Mouse (Mus musculus) myocyte (in vitro differentiated cells): ENCODE measurements around the gene Raly. TPM values are rescaled to one million over a fixed set of nuclear protein-coding genes. Genes with fewer than 3 reads are reported as not detected.
"Not testable (repeated sequence)": the region's sequence is repeated elsewhere in the genome, so short reads cannot be mapped to it uniquely, and the experiment has no call there.

Source experiments
- H3K27me3 ChIP-seq: one replicate; pipeline ENCODE4 v1.6.1; 2011; ENCODE audit not compliant: control insufficient read depth, insufficient read depth, insufficient read length
- H3K36me3 ChIP-seq: one replicate; pipeline ENCODE4 v1.6.1; 2011; ENCODE audit not compliant: control insufficient read depth, insufficient read depth
- H3K4me2 ChIP-seq: one replicate; pipeline ENCODE4 v1.6.1; 2011; ENCODE audit warnings: low read depth, control low read depth
- H3K4me3 ChIP-seq: one replicate; pipeline ENCODE4 v1.5.1; 2011; ENCODE audit warnings: mild to moderate bottlenecking, control low read depth, moderate library complexity
- H3K79me2 ChIP-seq: one replicate; pipeline ENCODE4 v1.6.1; 2011; ENCODE audit not compliant: control insufficient read depth, insufficient read depth
- H3ac ChIP-seq: one replicate; pipeline ENCODE4 v1.6.1; 2011; ENCODE audit not compliant: control insufficient read depth, insufficient read length
- CEBPB ChIP-seq: IDR thresholded peaks from 2 replicates; pipeline ENCODE4 v1.6.1; 2011; ENCODE audit warnings: mild to moderate bottlenecking, moderate library complexity; ENCODE audit not compliant: poor library complexity, insufficient read depth, severe bottlenecking
- E2F4 ChIP-seq: IDR thresholded peaks from one replicate; pipeline ENCODE4 v1.6.1; 2011; ENCODE audit warnings: mild to moderate bottlenecking, control low read depth, moderate library complexity; ENCODE audit not compliant: insufficient read depth
- MAX ChIP-seq: IDR thresholded peaks from one replicate; pipeline ENCODE4 v1.6.1; 2011; ENCODE audit warnings: low read depth, mild to moderate bottlenecking, control low read depth
- MYOD1 ChIP-seq, 3 experiments: IDR thresholded peaks; one replicate each; pipeline ENCODE4 v1.6.1; 2011; ENCODE audit warnings: control low read depth in 2 of 3, low read depth in 2 of 3, mild to moderate bottlenecking in 2 of 3, moderate library complexity in 1 of 3; ENCODE audit not compliant: insufficient read length in 2 of 3, control insufficient read depth in 1 of 3
- MYOG ChIP-seq, 3 experiments: IDR thresholded peaks; one replicate each; pipeline ENCODE4 v1.6.1; 2011; ENCODE audit warnings: control low read depth in 2 of 3, low read depth in 2 of 3, mild to moderate bottlenecking in 2 of 3; ENCODE audit not compliant: insufficient read length in 2 of 3, control insufficient read depth in 1 of 3, insufficient read depth in 1 of 3
- POLR2A ChIP-seq: IDR thresholded peaks from one replicate; pipeline ENCODE4 v1.6.1; 2011; ENCODE audit warnings: low read depth, mild to moderate bottlenecking, control low read depth, moderate library complexity; ENCODE audit not compliant: insufficient read length
- POLR2AphosphoS2 ChIP-seq: IDR thresholded peaks from one replicate; pipeline ENCODE4 v1.6.1; 2011; ENCODE audit warnings: low read depth, control low read depth; ENCODE audit not compliant: insufficient read length
- REST ChIP-seq: IDR thresholded peaks from one replicate; pipeline ENCODE4 v1.6.1; 2011; ENCODE audit warnings: mild to moderate bottlenecking, control low read depth, moderate library complexity; ENCODE audit not compliant: insufficient read depth, insufficient read length
- SRF ChIP-seq: IDR thresholded peaks from one replicate; pipeline ENCODE4 v1.6.1; 2011; ENCODE audit warnings: low read depth; ENCODE audit not compliant: control insufficient read depth, insufficient read length
- TCF12 ChIP-seq: IDR thresholded peaks from one replicate; pipeline ENCODE4 v1.6.1; 2011; ENCODE audit warnings: mild to moderate bottlenecking, control low read depth; ENCODE audit not compliant: poor library complexity, insufficient read depth, severe bottlenecking
- TCF3 ChIP-seq: IDR thresholded peaks from one replicate; pipeline ENCODE4 v1.6.1; 2011; ENCODE audit warnings: low read depth, control low read depth; ENCODE audit not compliant: insufficient read length
- USF1 ChIP-seq: IDR thresholded peaks from one replicate; pipeline ENCODE4 v1.6.1; 2011; ENCODE audit warnings: low read depth, mild to moderate bottlenecking, control low read depth, moderate library complexity
- polyA plus RNA-seq: library from polyadenylated mRNA; unstranded; fragments of >200 nt; fragmentation: generic; extraction: Trizol; gene quantifications from one replicate; pipeline ENCODE4 v1.2.1, GENCODE M21; 2012; ENCODE audit warnings: missing spikeins

The Raly gene
- polyA plus RNA-seq, 1 experiment: 379 TPM

GRCm38 (mm10) chr2:154893548-154893947 lies 102.7 kb downstream of the Raly start:
- Histone ChIP-seq H3ac (no peak overlapping the region), H3K4me2 (peak overlapping the region; percentile 92), H3K4me3 (peak overlapping the region; percentile 100), H3K27me3 (no peaks in the 10 kb centered on the region), H3K36me3 (peaks cover 6% of the 10 kb centered on the region), H3K79me2 (peaks cover 40% of the 10 kb centered on the region)
- no peak for TF ChIP-seq CEBPB
- no peak for TF ChIP-seq POLR2A
- no peak for TF ChIP-seq MAX

- not testable (repeated sequence) for H3K4me3 ChIP-seq, H3K36me3 ChIP-seq, H3ac ChIP-seq, H3K27me3 ChIP-seq, H3K79me2 ChIP-seq, H3K4me2 ChIP-seq
These were observed 108.1 kb downstream of the Raly start for GRCm38 (mm10) chr2:154899004-154899403.

- H3K27me3 ChIP-seq, H3K4me2 ChIP-seq, H3ac ChIP-seq, H3K79me2 ChIP-seq, H3K4me3 ChIP-seq, H3K36me3 ChIP-seq: not testable (repeated sequence)
These were observed 108.5 kb downstream of the Raly start for GRCm38 (mm10) chr2:154899412-154899811.

GRCm38 (mm10) chr2:154902111-154902510 lies 111.2 kb downstream of the Raly start:
- Histone ChIP-seq H3K27me3 (no peaks in the 10 kb centered on the region), H3K36me3 (no peaks in the 10 kb centered on the region), H3K4me2 (no peak overlapping the region), H3K4me3 (no peak overlapping the region), H3ac (no peak overlapping the region), H3K79me2 (no peaks in the 10 kb centered on the region)
- TF ChIP-seq MAX (no peak), CEBPB (peak; percentile 77; the same call in 1 of the 2 replicates)

GRCm38 (mm10) chr2:154905796-154906195 lies 114.9 kb downstream of the Raly start:
- no peak overlapping the region for H3ac ChIP-seq
- no peak overlapping the region for H3K4me2 ChIP-seq
- TF ChIP-seq E2F4: no peak
- TF ChIP-seq POLR2A: no peak
- no peak for TF ChIP-seq TCF12
- TF ChIP-seq REST: no peak
- no peak for TF ChIP-seq POLR2AphosphoS2
- no peak for TF ChIP-seq MAX
- TF ChIP-seq SRF: no peak
- no peak for TF ChIP-seq USF1
- TF ChIP-seq CEBPB: no peak
- TF ChIP-seq MYOD1 (IDR thresholded peaks at IDR 0.05; ENCODE audit: control insufficient read depth in 1 of 3, insufficient read length in 2 of 3, low read depth in 2 of 3): no peak
- no peak for TF ChIP-seq MYOG (IDR thresholded peaks at IDR 0.05; ENCODE audit: control insufficient read depth in 1 of 3, insufficient read depth in 1 of 3, insufficient read length in 2 of 3, low read depth in 2 of 3)
- no peak overlapping the region for H3K4me3 ChIP-seq
- no peaks in the 10 kb centered on the region for H3K36me3 ChIP-seq
- no peaks in the 10 kb centered on the region for H3K27me3 ChIP-seq
- H3K79me2 ChIP-seq: no peaks in the 10 kb centered on the region

GRCm38 (mm10) chr2:154908223-154908622 lies 117.3 kb downstream of the Raly start:
- H3K36me3 ChIP-seq, H3ac ChIP-seq, H3K4me3 ChIP-seq, H3K79me2 ChIP-seq, H3K27me3 ChIP-seq, H3K4me2 ChIP-seq: not testable (repeated sequence)

- no peaks in the 10 kb centered on the region for H3K79me2 ChIP-seq
- no peak overlapping the region for H3K4me2 ChIP-seq
- H3K27me3 ChIP-seq: no peaks in the 10 kb centered on the region
- H3ac ChIP-seq: no peak overlapping the region
- no peaks in the 10 kb centered on the region for H3K36me3 ChIP-seq
- TF ChIP-seq USF1 (no peak), TCF3 (no peak), MYOD1 (IDR thresholded peaks at IDR 0.05; ENCODE audit: control insufficient read depth in 1 of 3, insufficient read length in 2 of 3, low read depth in 2 of 3) (no peak), SRF (no peak), MAX (no peak), POLR2AphosphoS2 (no peak), CEBPB (no peak), POLR2A (no peak)
- H3K4me3 ChIP-seq: no peak overlapping the region
These were observed 118.9 kb downstream of the Raly start for GRCm38 (mm10) chr2:154909789-154910188.
